Mouse (Mus musculus) stomach, embryonic 15.5 days (tissue): Measurements from ENCODE around the gene Syn2. TPM values are rescaled to one million over a fixed set of nuclear protein-coding genes. Genes with fewer than 3 reads are reported as not detected.
A peak's percentile ranks its signal among the peaks of the same experiment; 100 is the strongest.

ENCODE experiments used
- ATAC-seq: fragments of 200-750 bp; cut with Nextera tagmentation; 2 replicates; pipeline ENCODE4 v1.8.0; 2017; ENCODE audit warnings: low read depth, moderate number of reproducible peaks, moderate TSS enrichment; ENCODE audit not compliant: insufficient read depth, low FRiP score
- H3K27ac ChIP-seq: fragments of 300-500 bp; sonication (generic); 2 replicates; pipeline ENCODE4 v1.5.1; 2015; ENCODE audit warnings: mild to moderate bottlenecking, inconsistent platforms
- H3K27me3 ChIP-seq: fragments of 300-500 bp; sonication (generic); replicated peaks from 2 replicates; pipeline ENCODE4 v1.6.1; 2015; ENCODE audit warnings: inconsistent platforms
- H3K36me3 ChIP-seq: fragments of 300-500 bp; sonication (generic); 2 replicates; pipeline ENCODE4 v1.6.1; 2015; ENCODE audit warnings: inconsistent platforms
- H3K4me1 ChIP-seq: fragments of 300-500 bp; sonication (generic); 2 replicates; pipeline ENCODE4 v1.6.1; 2015; ENCODE audit warnings: inconsistent platforms
- H3K4me2 ChIP-seq: fragments of 300-500 bp; sonication (generic); 2 replicates; pipeline ENCODE4 v1.6.1; 2015; ENCODE audit warnings: mild to moderate bottlenecking, inconsistent platforms
- H3K4me3 ChIP-seq: fragments of 300-500 bp; sonication (generic); replicated peaks from 2 replicates; pipeline ENCODE4 v1.5.1; 2015; ENCODE audit warnings: inconsistent platforms
- H3K9ac ChIP-seq: fragments of 300-500 bp; sonication (generic); 2 replicates; pipeline ENCODE4 v1.6.1; 2015; ENCODE audit warnings: inconsistent platforms
- H3K9me3 ChIP-seq: fragments of 300-500 bp; sonication (generic); 2 replicates; pipeline ENCODE4 v1.6.1; 2016; ENCODE audit warnings: inconsistent platforms
- WGBS: fragments of 180-500 bp; shearing (Covaris S2); methylation state at CpG from one replicate; pipeline ENCODE4 v1.1.7; 2015; 5-methylcytosine and 5-hydroxymethylcytosine counted together
- polyA plus RNA-seq: library from polyadenylated mRNA; unstranded; fragments of >200 nt; fragmentation: Nextera tagmentation; extraction: Ambion mirVana; gene quantifications from 2 replicates; pipeline ENCODE4 v1.2.1, GENCODE M21; 2015

Gene Syn2
- polyA plus RNA-seq, 1 experiment from 2014 or later = 4.0 TPM

GRCm38 (mm10) chr6:115255171-115255570 is 120.5 kb downstream of the Syn2 start:
- Histone ChIP-seq H3K9ac (no peak overlapping the region), H3K27me3 (no peaks in the 10 kb centered on the region), H3K9me3 (no peaks in the 10 kb centered on the region), H3K4me1 (peaks cover 5% of the 10 kb centered on the region; the same call in 1 of the 2 replicates), H3K27ac (no peak overlapping the region), H3K4me2 (no peak overlapping the region), H3K36me3 (no peaks in the 10 kb centered on the region), H3K4me3 (no peak overlapping the region)
- no peak for ATAC-seq
- 61% methylated on average over 3 of the region's 3 CpGs for WGBS

DNA sequence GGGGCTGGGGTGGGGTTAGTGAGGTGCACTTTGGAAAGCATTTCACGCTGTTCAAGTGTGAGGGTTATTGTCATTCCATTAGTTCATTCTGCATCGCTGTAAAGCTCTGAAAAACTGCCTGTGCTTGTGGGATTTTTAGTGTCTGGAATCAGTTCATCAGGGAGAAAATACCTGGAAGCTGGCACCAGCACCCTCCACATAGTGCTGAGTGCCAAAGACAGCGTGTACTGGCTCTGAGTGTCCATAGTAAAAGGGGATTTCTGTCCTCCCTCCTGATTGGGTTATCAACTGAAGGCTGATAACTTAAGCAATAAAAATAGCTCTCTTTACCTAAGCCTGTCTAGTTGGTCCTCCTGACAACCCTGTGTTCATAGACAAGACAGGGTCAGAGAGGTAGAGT is 125.8 kb downstream of the Syn2 start:
- Histone ChIP-seq H3K27me3 (no peaks in the 10 kb centered on the region), H3K9ac (no peak overlapping the region), H3K4me2 (no peak overlapping the region), H3K36me3 (no peaks in the 10 kb centered on the region), H3K4me1 (no peaks in the 10 kb centered on the region), H3K4me3 (no peak overlapping the region), H3K9me3 (no peaks in the 10 kb centered on the region), H3K27ac (no peak overlapping the region)
- no peak for ATAC-seq
- WGBS = 86% methylated on average over 3 of the region's 3 CpGs

DNA sequence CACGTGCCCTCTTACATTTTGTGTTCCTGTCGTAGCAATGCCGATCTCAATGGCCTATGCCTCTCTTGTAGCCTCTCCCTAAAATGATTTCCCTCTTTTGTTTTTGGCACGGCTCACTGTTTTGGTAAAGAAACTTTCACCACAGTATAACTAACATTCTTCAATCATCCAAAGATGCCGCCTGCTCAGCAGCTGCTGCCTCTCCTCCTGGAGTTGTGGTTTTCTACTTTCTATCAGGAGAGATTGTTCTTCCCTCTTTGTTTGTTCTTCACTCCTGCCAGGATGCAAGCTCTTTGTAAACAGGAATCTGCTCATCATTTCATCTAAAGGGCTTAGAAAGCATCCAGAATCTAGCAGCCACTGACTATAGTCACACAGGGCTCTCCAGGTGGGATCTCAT is 132.1 kb downstream of the Syn2 start:
- WGBS = 71% methylated on average over 5 of the region's 5 CpGs
- Histone ChIP-seq H3K4me1 (peaks cover 3% of the 10 kb centered on the region; the same call in 1 of the 2 replicates), H3K36me3 (no peaks in the 10 kb centered on the region), H3K4me3 (no peak overlapping the region), H3K9me3 (no peaks in the 10 kb centered on the region), H3K27ac (no peak overlapping the region), H3K27me3 (no peaks in the 10 kb centered on the region), H3K9ac (no peak overlapping the region), H3K4me2 (no peak overlapping the region)
- ATAC-seq = no peak

DNA sequence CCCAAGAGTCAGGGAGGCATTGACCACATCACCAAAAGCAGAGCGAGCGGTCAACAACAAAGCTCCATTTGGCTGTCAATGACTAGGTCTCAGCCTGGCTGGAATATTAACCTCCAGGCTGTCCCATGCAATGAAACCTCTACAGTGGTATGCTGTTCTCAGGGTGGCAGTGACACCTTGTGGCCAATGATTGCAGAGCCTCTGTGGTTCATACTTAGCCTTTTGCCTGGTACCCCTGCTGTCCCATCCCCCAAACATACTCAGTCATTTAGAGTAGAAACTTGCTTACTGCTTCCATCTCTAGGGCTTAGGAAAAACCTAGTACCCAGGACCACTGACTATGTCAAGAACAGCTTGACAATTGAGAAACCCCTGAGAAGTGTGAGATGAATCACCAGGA is 133.2 kb downstream of the Syn2 start:
- Histone ChIP-seq H3K4me3 (no peak overlapping the region), H3K9me3 (no peaks in the 10 kb centered on the region), H3K27me3 (no peaks in the 10 kb centered on the region), H3K36me3 (no peaks in the 10 kb centered on the region), H3K4me2 (no peak overlapping the region), H3K4me1 (peaks cover 7% of the 10 kb centered on the region; the same call in 1 of the 2 replicates), H3K27ac (no peak overlapping the region), H3K9ac (no peak overlapping the region)
- ATAC-seq = peak; percentile 54; the same call in 1 of the 2 replicates
- 51% methylated on average over 2 of the region's 2 CpGs for WGBS

- no peak overlapping the region for H3K4me3 ChIP-seq
- H3K9ac ChIP-seq = no peak overlapping the region
- H3K36me3 ChIP-seq = no peaks in the 10 kb centered on the region
- peaks cover 7% of the 10 kb centered on the region; the same call in 1 of the 2 replicates for H3K4me1 ChIP-seq
- H3K27ac ChIP-seq = no peak overlapping the region
- no peak for ATAC-seq
- H3K4me2 ChIP-seq = no peak overlapping the region
- H3K27me3 ChIP-seq = no peaks in the 10 kb centered on the region
- H3K9me3 ChIP-seq = no peaks in the 10 kb centered on the region
- 80% methylated on average over 10 of the region's 10 CpGs for WGBS
Observed at GRCm38 (mm10) chr6:115268551-115269385, 134.1 kb downstream of the Syn2 start.

DNA sequence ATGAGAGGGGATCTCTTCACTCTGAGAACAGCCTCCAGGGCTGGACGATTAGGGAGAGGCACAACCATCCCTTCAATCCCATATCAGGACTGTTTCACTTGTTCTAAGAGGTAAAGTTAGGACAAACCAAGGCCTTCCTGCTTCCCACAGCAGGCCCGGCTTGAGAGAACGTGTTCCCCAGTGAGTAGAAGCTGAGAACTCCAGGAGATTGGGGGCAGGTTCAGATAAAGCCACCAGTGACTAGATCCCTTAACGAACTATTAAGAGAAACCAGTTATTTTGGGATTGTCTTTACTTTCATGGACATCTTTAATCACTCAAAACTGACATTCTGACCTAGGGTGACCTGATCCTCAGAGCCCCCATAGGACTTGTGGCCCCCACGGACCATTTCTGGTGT is 134.9 kb downstream of the Syn2 start:
- no peak overlapping the region for H3K9ac ChIP-seq
- no peaks in the 10 kb centered on the region for H3K27me3 ChIP-seq
- H3K4me2 ChIP-seq = no peak overlapping the region
- ATAC-seq = no peak
- H3K36me3 ChIP-seq = no peaks in the 10 kb centered on the region
- no peak overlapping the region for H3K27ac ChIP-seq
- no peaks in the 10 kb centered on the region for H3K9me3 ChIP-seq
- no peak overlapping the region for H3K4me3 ChIP-seq
- H3K4me1 ChIP-seq = peaks cover 7% of the 10 kb centered on the region; the same call in 1 of the 2 replicates
- WGBS = 69% methylated on average over 5 of the region's 5 CpGs

GRCm38 (mm10) chr6:115270085-115270484 is 135.4 kb downstream of the Syn2 start:
- Histone ChIP-seq H3K36me3 (no peaks in the 10 kb centered on the region), H3K9ac (no peak overlapping the region), H3K4me1 (peaks cover 7% of the 10 kb centered on the region; the same call in 1 of the 2 replicates), H3K9me3 (no peaks in the 10 kb centered on the region), H3K27me3 (no peaks in the 10 kb centered on the region), H3K27ac (no peak overlapping the region), H3K4me3 (no peak overlapping the region), H3K4me2 (no peak overlapping the region)
- no peak for ATAC-seq
- WGBS = 52% methylated on average over 2 of the region's 2 CpGs

DNA sequence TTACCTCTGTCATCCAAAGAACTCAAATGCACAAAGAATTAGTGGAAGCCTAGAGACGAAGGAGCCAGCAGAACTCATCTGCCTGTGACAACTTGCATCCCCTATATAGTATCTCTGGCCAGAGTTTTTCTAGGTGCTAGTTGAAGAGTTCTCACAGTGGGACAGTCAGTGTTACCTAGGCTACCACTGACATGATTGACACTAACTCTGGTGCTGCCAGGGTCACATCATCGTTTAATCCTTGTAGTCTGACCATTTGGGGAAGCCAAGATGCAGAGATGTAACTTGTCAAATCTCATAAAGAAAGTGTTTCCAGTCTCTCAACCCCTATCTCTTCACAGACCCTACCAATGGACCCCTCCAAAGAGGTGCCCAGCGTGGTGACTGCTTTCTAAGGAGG is 136.6 kb downstream of the Syn2 start:
- 77% methylated on average over 3 of the region's 3 CpGs for WGBS
- ATAC-seq = no peak
- H3K27ac ChIP-seq = no peak overlapping the region

DNA sequence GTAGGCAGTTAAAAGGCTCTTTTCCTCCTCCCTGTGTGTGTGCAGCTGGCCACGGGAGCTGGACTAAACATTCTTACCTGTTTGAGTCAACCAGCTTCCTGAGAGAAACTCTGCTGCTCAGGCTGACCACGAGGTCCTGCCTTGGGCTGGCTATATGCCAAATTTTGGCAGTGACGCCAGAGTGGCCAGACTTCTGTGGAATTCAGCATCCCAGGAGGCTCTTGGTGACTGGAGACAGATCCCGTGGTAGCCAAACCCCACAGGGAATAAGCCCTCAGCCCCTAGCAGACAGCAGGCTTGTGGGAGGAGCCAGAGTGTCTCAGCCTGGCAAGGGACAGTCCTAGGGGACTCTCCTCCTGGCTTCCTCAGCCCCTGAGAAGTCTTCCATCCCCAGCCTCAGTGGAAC is 137.2 kb downstream of the Syn2 start:
- H3K4me2 ChIP-seq = no peak overlapping the region
- 13% methylated on average over 4 of the region's 4 CpGs for WGBS
- H3K27me3 ChIP-seq = no peaks in the 10 kb centered on the region
- ATAC-seq = 0 out of 2 replicates have a peak, but pooled peaks have one; percentile 45
- H3K4me3 ChIP-seq = no peak overlapping the region
- no peaks in the 10 kb centered on the region for H3K36me3 ChIP-seq
- H3K9me3 ChIP-seq = no peaks in the 10 kb centered on the region
- no peak overlapping the region for H3K9ac ChIP-seq
- H3K27ac ChIP-seq = no peak overlapping the region
- H3K4me1 ChIP-seq = peaks cover 7% of the 10 kb centered on the region; the same call in 1 of the 2 replicates

More for the DNA sequence above, 136.6 kb downstream of the Syn2 start:
- Histone ChIP-seq H3K9ac (no peak overlapping the region), H3K4me2 (no peak overlapping the region), H3K9me3 (no peaks in the 10 kb centered on the region), H3K27me3 (no peaks in the 10 kb centered on the region), H3K36me3 (no peaks in the 10 kb centered on the region), H3K4me1 (peaks cover 7% of the 10 kb centered on the region; the same call in 1 of the 2 replicates), H3K4me3 (no peak overlapping the region)

- no peak overlapping the region for H3K9ac ChIP-seq
Observed at GRCm38 (mm10) chr6:115273346-115273745, 138.6 kb downstream of the Syn2 start.

GRCm38 (mm10) chr6:115274705-115275104 is 140.0 kb downstream of the Syn2 start:
- peaks cover 7% of the 10 kb centered on the region; the same call in 1 of the 2 replicates for H3K4me1 ChIP-seq
- no peak for ATAC-seq

More at GRCm38 (mm10) chr6:115273346-115273745, 138.6 kb downstream of the Syn2 start:
- H3K27me3 ChIP-seq = no peaks in the 10 kb centered on the region
- ATAC-seq = no peak
- H3K27ac ChIP-seq = no peak overlapping the region
- no peak overlapping the region for H3K4me3 ChIP-seq
- 86% methylated on average over 10 of the region's 10 CpGs for WGBS
- no peaks in the 10 kb centered on the region for H3K9me3 ChIP-seq
- peaks cover 7% of the 10 kb centered on the region; the same call in 1 of the 2 replicates for H3K4me1 ChIP-seq
- H3K36me3 ChIP-seq = no peaks in the 10 kb centered on the region
- no peak overlapping the region for H3K4me2 ChIP-seq

DNA sequence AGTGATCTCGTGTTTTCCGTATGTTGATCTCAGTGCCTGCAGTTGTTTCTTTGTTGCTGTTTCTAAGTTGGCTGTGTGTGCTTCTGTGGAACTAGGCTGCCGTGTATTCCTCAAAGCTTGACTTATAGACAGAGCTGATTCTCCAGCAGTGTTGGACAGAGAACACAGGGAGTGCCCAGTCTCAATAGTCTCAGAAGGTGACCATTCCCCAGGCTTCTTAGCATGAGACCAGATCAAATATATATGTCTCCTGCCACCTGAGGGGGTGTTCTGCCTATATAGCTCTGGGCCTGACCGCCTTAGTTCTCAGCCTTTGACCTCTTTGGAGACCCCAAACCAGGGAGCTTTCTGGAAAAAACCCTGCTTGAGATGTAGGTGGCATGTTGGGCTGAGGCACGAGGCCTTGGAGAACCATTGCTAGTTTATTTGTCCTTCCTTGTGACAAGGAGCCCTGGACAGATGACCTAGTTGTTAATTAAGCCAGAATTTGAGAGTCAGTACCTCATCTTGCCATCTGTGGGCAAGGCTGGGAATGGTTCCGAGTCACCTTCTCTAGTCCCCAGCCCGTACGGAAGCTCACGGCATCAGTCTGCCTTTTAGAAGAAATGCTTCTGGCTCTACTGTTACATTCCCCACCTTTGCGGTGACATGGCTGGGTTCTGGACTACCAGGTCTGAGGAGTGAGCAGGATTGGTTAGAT is 140.6 kb downstream of the Syn2 start:
- Histone ChIP-seq H3K27ac (no peak overlapping the region), H3K4me2 (no peak overlapping the region), H3K9me3 (no peaks in the 10 kb centered on the region), H3K4me3 (no peak overlapping the region), H3K36me3 (no peaks in the 10 kb centered on the region), H3K4me1 (peaks cover 5% of the 10 kb centered on the region; the same call in 1 of the 2 replicates), H3K27me3 (no peaks in the 10 kb centered on the region), H3K9ac (no peak overlapping the region)
- 87% methylated on average over 10 of the region's 10 CpGs for WGBS
- ATAC-seq = no peak

More at GRCm38 (mm10) chr6:115274705-115275104, 140.0 kb downstream of the Syn2 start:
- Histone ChIP-seq H3K9ac (no peak overlapping the region), H3K36me3 (no peaks in the 10 kb centered on the region), H3K9me3 (no peaks in the 10 kb centered on the region), H3K4me2 (no peak overlapping the region), H3K4me3 (no peak overlapping the region), H3K27me3 (no peaks in the 10 kb centered on the region), H3K27ac (no peak overlapping the region)
- WGBS = 66% methylated on average over 9 of the region's 9 CpGs
